Mouse (Mus musculus) hindbrain, embryonic 16.5 days (tissue): ENCODE data around the gene Slc12a4. TPM values are rescaled to one million over a fixed set of nuclear protein-coding genes. Genes with fewer than 3 reads are reported as not detected.

Source experiments
- ATAC-seq: fragments of 200-750 bp; cut with Nextera tagmentation; 2 replicates; pipeline ENCODE4 v1.8.0; 2017; ENCODE audit warnings: moderate TSS enrichment, moderate library complexity
- H3K27ac ChIP-seq: fragments of 300-500 bp; sonication (generic); 2 replicates; pipeline ENCODE4 v1.5.1; 2014; ENCODE audit warnings: low read depth, mild to moderate bottlenecking, control low read depth, low read length, moderate library complexity
- H3K27me3 ChIP-seq: fragments of 300-500 bp; sonication (generic); replicated peaks from 2 replicates; pipeline ENCODE4 v1.6.1; 2014; ENCODE audit warnings: low read length; ENCODE audit not compliant: control insufficient read depth, insufficient read depth
- H3K36me3 ChIP-seq: fragments of 300-500 bp; sonication (generic); 2 replicates; pipeline ENCODE4 v1.6.1; 2014; ENCODE audit warnings: mild to moderate bottlenecking, low read length, moderate library complexity, mixed read lengths; ENCODE audit not compliant: control insufficient read depth, insufficient read depth
- H3K4me1 ChIP-seq: fragments of 300-500 bp; sonication (generic); 2 replicates; pipeline ENCODE4 v1.6.1; 2014; ENCODE audit warnings: low read depth, low read length; ENCODE audit not compliant: control insufficient read depth, insufficient read depth
- H3K4me2 ChIP-seq: fragments of 300-500 bp; sonication (generic); 2 replicates; pipeline ENCODE4 v1.6.1; 2014; ENCODE audit warnings: mild to moderate bottlenecking, low read length, control low read depth, moderate library complexity
- H3K4me3 ChIP-seq: fragments of 300-500 bp; sonication (generic); 2 replicates; pipeline ENCODE4 v1.5.1; 2014; ENCODE audit warnings: mild to moderate bottlenecking, low read length, control low read depth, moderate library complexity
- H3K9ac ChIP-seq: fragments of 300-500 bp; sonication (generic); 2 replicates; pipeline ENCODE4 v1.6.1; 2014; ENCODE audit warnings: low read depth, mild to moderate bottlenecking, control low read depth, low read length, moderate library complexity
- H3K9me3 ChIP-seq: fragments of 300-500 bp; sonication (generic); 2 replicates; pipeline ENCODE4 v1.6.1; 2014; ENCODE audit warnings: mild to moderate bottlenecking, low read length, moderate library complexity; ENCODE audit not compliant: control insufficient read depth
- WGBS: fragments of 180-500 bp; shearing (Covaris S2); extraction: QIAGEN DNeasy Blood & Tissue Kit; methylation state at CpG from one replicate; pipeline ENCODE4 v1.1.7; 2014; 5-methylcytosine and 5-hydroxymethylcytosine counted together
- polyA plus RNA-seq: library from polyadenylated mRNA; unstranded; fragments of >200 nt; fragmentation: Nextera tagmentation; extraction: Ambion mirVana; gene quantifications from 2 replicates; pipeline ENCODE4 v1.2.1, GENCODE M21; 2015

Slc12a4 gene
- polyA plus RNA-seq, 1 experiment from 2014 or later, result 14.6 TPM

DNA sequence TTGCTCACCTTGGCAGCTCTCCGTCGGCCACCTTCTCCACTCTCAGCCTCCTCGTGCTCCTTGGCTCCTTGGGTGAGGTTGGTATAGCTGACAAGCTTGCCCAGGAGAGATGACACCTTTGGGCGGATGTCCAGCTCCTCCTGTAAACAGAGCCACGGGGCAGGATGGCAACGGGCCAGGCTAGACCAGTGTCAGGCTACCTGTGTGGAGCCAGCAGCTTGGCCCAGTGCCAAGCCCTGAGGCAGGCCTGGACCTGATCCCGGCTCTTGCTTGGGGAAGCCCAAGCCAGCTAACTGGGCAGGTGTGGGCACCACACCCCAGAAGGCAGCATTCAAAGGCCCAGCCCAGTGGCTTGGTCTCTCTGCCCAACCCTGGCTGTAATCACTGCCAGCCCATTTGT lies 6.5 kb downstream of the Slc12a4 start:
- 78% methylated on average over 7 of the region's 7 CpGs for WGBS
- Histone ChIP-seq H3K9ac (no peak overlapping the region), H3K4me2 (no peak overlapping the region), H3K9me3 (no peaks in the 10 kb centered on the region), H3K4me3 (no peak overlapping the region), H3K27ac (no peak overlapping the region), H3K4me1 (no peaks in the 10 kb centered on the region; the same call in 1 of the 2 replicates), H3K36me3 (no peaks in the 10 kb centered on the region), H3K27me3 (peaks cover under 1% of the 10 kb centered on the region)
- peak; percentile 42; the same call in 1 of the 2 replicates for ATAC-seq

DNA sequence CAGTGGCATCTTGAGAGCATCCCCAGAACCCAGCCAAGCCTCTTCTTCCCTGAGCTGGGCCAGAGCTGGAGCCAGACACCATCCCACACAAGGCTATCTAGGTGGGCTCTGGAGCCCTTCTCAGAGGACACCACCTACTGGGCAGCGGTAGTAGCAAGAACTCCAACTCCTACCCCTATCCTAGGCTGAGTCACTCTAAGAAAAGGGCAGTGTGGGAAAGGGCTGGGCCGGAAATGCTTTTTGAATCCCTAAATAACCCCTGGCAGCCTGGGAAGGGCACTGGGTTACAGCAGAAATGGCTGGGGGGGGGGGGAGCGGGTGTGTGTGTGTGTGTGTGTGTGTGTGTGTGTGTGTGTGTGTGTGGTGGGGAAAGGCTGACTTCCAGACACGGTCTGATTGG lies 8.1 kb downstream of the Slc12a4 start:
- no peaks in the 10 kb centered on the region for H3K9me3 ChIP-seq
- no peaks in the 10 kb centered on the region; the same call in 1 of the 2 replicates for H3K4me1 ChIP-seq
- H3K9ac ChIP-seq, result no peak overlapping the region
- H3K27me3 ChIP-seq, result no peaks in the 10 kb centered on the region
- ATAC-seq, result no peak
- no peaks in the 10 kb centered on the region for H3K36me3 ChIP-seq
- 79% methylated on average over 3 of the region's 4 CpGs for WGBS
- no peak overlapping the region for H3K27ac ChIP-seq
- no peak overlapping the region for H3K4me3 ChIP-seq
- no peak overlapping the region for H3K4me2 ChIP-seq

DNA sequence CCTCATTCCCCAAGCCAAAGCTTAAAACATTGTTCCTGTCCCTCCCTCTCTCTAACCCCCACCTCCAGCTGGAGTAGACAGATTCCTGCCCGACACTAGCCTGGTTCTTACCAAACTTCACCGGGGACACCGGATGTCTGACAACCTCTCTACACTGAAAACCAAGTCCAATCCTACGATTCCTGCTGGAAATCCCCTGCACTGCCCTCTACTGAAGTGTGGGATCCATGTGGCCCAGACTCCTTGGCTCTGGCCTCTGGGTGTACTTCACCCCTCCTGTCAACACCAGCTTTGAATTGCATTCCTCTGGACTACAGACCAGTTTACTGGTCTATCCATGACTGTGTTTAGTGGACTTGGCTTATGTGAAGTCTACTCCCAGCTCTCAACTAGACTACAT lies 9.3 kb downstream of the Slc12a4 start:
- H3K4me1 ChIP-seq, result no peaks in the 10 kb centered on the region; the same call in 1 of the 2 replicates
- H3K9me3 ChIP-seq, result no peaks in the 10 kb centered on the region
- no peak overlapping the region for H3K27ac ChIP-seq
- H3K4me3 ChIP-seq, result no peak overlapping the region
- ATAC-seq, result no peak
- no peaks in the 10 kb centered on the region for H3K27me3 ChIP-seq
- no peak overlapping the region for H3K9ac ChIP-seq
- H3K36me3 ChIP-seq, result no peaks in the 10 kb centered on the region
- H3K4me2 ChIP-seq, result no peak overlapping the region
- WGBS, result 93% methylated on average over 4 of the region's 4 CpGs

GRCm38 (mm10) chr8:105951057-105951659 lies 14.7 kb downstream of the Slc12a4 start:
- Histone ChIP-seq H3K9me3 (no peaks in the 10 kb centered on the region), H3K27me3 (no peaks in the 10 kb centered on the region), H3K4me1 (peaks cover 7% of the 10 kb centered on the region; the same call in 1 of the 2 replicates), H3K9ac (no peak overlapping the region), H3K4me3 (no peak overlapping the region), H3K36me3 (no peaks in the 10 kb centered on the region), H3K4me2 (peak overlapping the region; percentile 10; the same call in 1 of the 2 replicates), H3K27ac (peak overlapping the region; percentile 77)
- WGBS, result 37% methylated on average over 7 of the region's 7 CpGs
- ATAC-seq, result peak; percentile 95

DNA sequence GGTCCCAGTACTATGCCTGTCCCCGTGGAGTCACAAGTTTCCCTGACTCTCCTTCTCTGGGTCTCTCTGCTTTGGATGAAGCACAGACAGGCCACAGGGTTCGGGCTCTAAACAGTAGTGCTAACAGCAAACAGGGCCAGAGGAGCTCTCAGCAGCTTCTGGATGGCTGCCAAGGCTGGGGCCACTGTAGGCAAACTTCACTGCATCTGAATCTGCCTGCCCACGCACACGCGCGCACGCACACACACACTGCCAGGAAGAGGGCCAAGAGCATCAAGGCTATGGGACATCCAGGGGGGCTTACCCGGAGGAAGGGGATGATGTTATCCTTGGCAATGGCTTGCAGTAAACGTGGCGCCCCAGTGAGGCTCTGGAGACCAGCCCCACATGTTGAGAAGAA lies 16.5 kb downstream of the Slc12a4 start:
- 48% methylated on average over 10 of the region's 10 CpGs for WGBS
- no peaks in the 10 kb centered on the region for H3K9me3 ChIP-seq
- peak overlapping the region; percentile 31 for H3K27ac ChIP-seq
- H3K36me3 ChIP-seq, result no peaks in the 10 kb centered on the region
- no peaks in the 10 kb centered on the region for H3K27me3 ChIP-seq
- peaks cover 7% of the 10 kb centered on the region; the same call in 1 of the 2 replicates for H3K4me1 ChIP-seq
- no peak overlapping the region for H3K4me3 ChIP-seq
- peak; percentile 46 for ATAC-seq
- no peak overlapping the region for H3K4me2 ChIP-seq
- no peak overlapping the region for H3K9ac ChIP-seq

DNA sequence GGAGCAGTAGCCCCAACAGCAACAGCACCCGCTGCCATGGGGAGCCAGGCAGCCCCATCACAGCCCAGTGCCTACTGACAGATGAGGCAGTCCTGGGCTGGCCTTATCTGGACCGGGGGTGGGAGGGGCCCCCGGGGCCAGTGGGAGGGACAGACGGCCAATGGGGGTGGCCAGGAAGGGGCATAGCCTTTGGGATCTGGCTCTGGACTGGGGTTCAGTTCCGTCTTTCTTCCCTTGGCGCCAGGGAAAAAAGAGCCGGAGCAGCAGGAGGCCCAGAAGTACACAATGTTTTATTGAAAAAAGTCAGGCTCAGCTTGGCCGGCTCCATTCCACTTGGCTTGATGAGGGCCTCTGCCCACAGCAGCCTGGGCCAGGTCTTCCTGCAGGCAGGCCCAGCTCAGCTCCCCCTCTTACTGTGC lies 22.6 kb downstream of the Slc12a4 start, which contains the start of gene Lcat:
TSS of gene Lcat (minus strand) at position 62 of the 419 bp plus-strand sequence.
- Histone ChIP-seq H3K4me2 (no peak within 1 kb of the TSS), H3K36me3 (no peaks in the 10 kb centered on the region), H3K9me3 (no peaks in the 10 kb centered on the region), H3K9ac (no peak within 1 kb of the TSS), H3K4me3 (no peak within 1 kb of the TSS), H3K27me3 (no peaks in the 10 kb centered on the region), H3K27ac (peak within 1 kb of the TSS; percentile 58; the same call in 1 of the 2 replicates), H3K4me1 (peaks cover under 1% of the 10 kb centered on the region)
- 55% methylated on average over 7 of the region's 8 CpGs for WGBS
- peak; percentile 87 for ATAC-seq

DNA sequence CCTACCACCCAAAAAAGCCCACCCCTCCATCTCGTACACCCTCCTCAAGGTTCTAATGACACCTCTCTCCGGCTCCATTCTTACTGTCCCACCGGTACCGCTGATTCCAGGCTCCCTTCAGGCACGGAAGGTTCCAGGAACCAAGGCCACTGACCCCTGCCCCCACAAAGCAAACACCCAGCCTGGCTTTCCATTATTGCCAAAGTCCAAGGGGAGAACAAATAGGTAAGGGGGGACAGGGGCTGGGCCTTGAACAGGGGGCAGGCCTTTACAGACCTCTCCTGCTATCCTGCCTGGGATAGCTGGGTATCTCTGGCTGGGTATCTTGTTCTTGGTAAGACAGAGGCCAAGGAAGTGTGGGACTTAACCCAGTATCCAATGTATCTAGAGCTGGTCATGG lies 23.4 kb downstream of the Slc12a4 start:
- Histone ChIP-seq H3K4me2 (no peak overlapping the region), H3K36me3 (no peaks in the 10 kb centered on the region), H3K9me3 (no peaks in the 10 kb centered on the region), H3K27ac (no peak overlapping the region), H3K9ac (no peak overlapping the region), H3K4me3 (no peak overlapping the region), H3K27me3 (no peaks in the 10 kb centered on the region), H3K4me1 (peaks cover 4% of the 10 kb centered on the region)
- no peak for ATAC-seq
- 98% methylated on average over 5 of the region's 5 CpGs for WGBS

GRCm38 (mm10) chr8:105942026-105942425 lies 23.9 kb downstream of the Slc12a4 start:
- Histone ChIP-seq H3K36me3 (no peaks in the 10 kb centered on the region), H3K27me3 (no peaks in the 10 kb centered on the region), H3K4me3 (no peak overlapping the region), H3K27ac (no peak overlapping the region), H3K9me3 (no peaks in the 10 kb centered on the region), H3K4me2 (no peak overlapping the region), H3K9ac (no peak overlapping the region), H3K4me1 (peaks cover 4% of the 10 kb centered on the region)
- no peak for ATAC-seq
- 91% methylated on average over 11 of the region's 11 CpGs for WGBS

- Histone ChIP-seq H3K27ac (peak within 1 kb of the TSS; percentile 94), H3K36me3 (no peaks in the 10 kb centered on the region), H3K4me2 (peak within 1 kb of the TSS; percentile 95), H3K4me1 (peaks cover 15% of the 10 kb centered on the region), H3K9me3 (no peaks in the 10 kb centered on the region), H3K27me3 (no peaks in the 10 kb centered on the region), H3K9ac (peak within 1 kb of the TSS; percentile 84), H3K4me3 (peak within 1 kb of the TSS; percentile 62)
- WGBS, result 48% methylated on average over 4 of the region's 4 CpGs
- no peak for ATAC-seq
Measured at GRCm38 (mm10) chr8:105938306-105938669, 27.6 kb downstream of the Slc12a4 start, which contains the start of gene Psmb10. Psmb10 (minus strand) TSS chr8:105938444.
